Mouse (Mus musculus): Measurements from ENCODE around the gene Sult2b1.

GRCm38 (mm10) chr7:45701072-45701471, 83.4 kb downstream of the Sult2b1 start:
- TF ChIP-seq EP300 (IDR thresholded peaks at IDR 0.05; ENCODE audit: low read depth): no peak
- TF ChIP-seq CTCF (IDR thresholded peaks at IDR 0.05; ENCODE audit: low read depth): no peak

Measured in heart, postnatal 0 days (tissue).